Mouse (Mus musculus) neutrophil, adult 5-6 weeks (primary cell): ENCODE results near the gene Trp73. TPM values are rescaled to one million over a fixed set of nuclear protein-coding genes. Genes with fewer than 3 reads are reported as not detected.

Experiments
- ATAC-seq: fragments of 151-379, 151-347 bp; 2 replicates; pipeline ENCODE4 v1.8.0; 2017; ENCODE audit warnings: mild to moderate bottlenecking, moderate TSS enrichment; ENCODE audit not compliant: insufficient number of reproducible peaks, poor library complexity, low FRiP score, severe bottlenecking; ENCODE audit errors: extremely low read depth
- total RNA-seq: library from RNA; stranded (forward); fragments of 200-1000 nt; gene quantifications from 2 replicates; pipeline ENCODE4 v1.2.3, GENCODE M21; 2017

The Trp73 gene
- total RNA-seq, 1 experiment from 2014 or later, result not detected

DNA sequence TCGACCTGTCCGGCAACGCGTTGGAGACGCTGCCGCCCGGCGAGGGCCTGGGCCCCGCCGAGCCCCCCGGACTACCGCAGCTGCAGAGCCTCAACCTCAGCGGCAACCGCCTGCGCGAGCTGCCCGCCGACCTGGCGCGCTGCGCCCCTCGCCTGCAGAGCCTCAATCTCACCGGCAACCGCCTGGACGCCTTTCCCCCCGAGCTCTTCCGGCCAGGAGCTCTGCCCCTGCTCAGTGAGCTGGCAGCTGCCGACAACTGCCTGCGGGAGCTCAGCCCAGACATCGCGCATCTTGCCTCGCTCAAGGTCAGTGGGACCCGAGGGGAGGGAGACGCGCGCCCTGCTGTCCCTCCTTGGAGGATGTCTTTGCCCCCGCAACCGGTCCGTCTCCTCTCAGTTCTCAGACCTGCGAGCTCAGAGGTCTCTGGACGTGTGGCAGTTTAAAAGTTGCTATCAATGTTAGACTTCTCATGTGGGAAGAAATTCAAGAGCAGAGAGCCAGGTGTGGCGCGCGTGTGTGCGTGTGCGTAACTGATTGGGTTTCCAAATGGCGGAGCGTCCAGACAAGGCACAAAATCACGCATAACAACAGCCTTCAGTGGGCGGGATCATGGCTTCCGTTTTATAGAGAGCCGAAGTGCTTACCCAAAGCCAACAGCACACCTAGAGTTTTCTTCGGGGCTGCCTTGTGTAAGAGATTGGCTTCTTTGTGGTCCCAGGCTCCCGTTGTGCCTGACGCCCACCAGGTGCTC is 127.7 kb downstream of the Trp73 start:
- no peak for ATAC-seq

GRCm38 (mm10) chr4:154011646-154012089 is 128.3 kb downstream of the Trp73 start, which contains the start of gene Lrrc47:
TSS of gene Lrrc47 (plus strand) at chr4:154011731.
- ATAC-seq, result peak; percentile 83

GRCm38 (mm10) chr4:154010907-154011645 is 128.9 kb downstream of the Trp73 start:
- ATAC-seq, result 0 out of 2 replicates have a peak, but pooled peaks have one; percentile 9

DNA sequence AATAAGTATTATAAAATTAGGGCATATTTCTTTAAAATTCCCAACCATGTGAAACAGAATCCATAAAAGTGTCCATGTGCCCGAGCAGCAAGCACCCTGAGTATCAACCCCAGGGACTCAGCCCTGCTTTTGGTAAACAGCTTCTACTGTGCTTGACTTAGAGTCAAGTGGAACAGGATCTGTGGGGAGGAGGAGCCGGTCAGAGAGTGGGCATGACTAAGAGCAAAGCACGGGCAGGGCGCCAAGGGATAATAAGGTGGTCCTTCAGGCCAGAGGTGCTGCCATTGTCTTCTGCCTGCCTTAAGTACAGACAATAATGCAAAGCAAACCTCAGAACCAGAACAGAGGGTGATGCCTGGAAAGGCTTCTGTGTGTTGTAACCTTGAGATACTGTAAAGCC is 132.2 kb downstream of the Trp73 start:
- no peak for ATAC-seq

DNA sequence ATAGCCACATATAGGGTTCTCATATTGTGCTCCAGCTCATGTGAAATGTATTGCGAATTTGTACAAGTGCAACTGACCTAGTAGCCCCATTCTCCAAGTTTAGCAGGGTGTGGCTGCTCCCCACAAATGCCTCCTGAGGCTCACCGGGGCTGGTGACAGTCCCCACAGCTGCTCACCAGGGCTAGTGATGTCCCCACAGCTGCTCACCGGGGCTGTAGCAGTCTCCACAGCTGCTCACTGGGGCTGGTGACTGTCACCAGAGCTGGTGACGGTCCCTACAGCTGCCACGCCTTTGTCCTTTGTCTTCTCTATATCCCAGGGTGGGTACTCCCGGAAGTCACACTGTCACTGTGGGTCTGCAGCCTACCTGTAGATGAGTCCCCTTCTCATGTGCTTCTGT is 133.7 kb downstream of the Trp73 start:
- no peak for ATAC-seq

Other genes with a start within 250 kb of the Trp73 start
- 14.3 and 15.6 TPM in 2 replicates for gene A430005L14Rik, start 183.0 kb downstream of the Trp73 start, total RNA-seq
- gene Dffb, start 165.1 kb downstream of the Trp73 start, total RNA-seq, result 11.4 and 16.8 TPM in 2 replicates
- gene Cep104, start 165.0 kb downstream of the Trp73 start, total RNA-seq, result 12.2 and 12.5 TPM in 2 replicates
- 42.6 and 43.4 TPM in 2 replicates for gene Lrrc47, start 128.5 kb downstream of the Trp73 start, total RNA-seq
- 0.23 and 0.37 TPM in 2 replicates for gene Smim1, start 114.0 kb downstream of the Trp73 start, total RNA-seq
- not detected in 2 replicates for gene Ccdc27, start 97.5 kb downstream of the Trp73 start, total RNA-seq
- 8.8 and 27.4 TPM in 2 replicates for gene Wrap73, start 2.2 kb upstream of the Trp73 start, total RNA-seq
- gene Tprgl, start 20.5 kb upstream of the Trp73 start, total RNA-seq, result 161 and 163 TPM in 2 replicates
- gene Megf6, start 30.5 kb upstream of the Trp73 start, total RNA-seq, result not detected in 2 replicates
- gene Arhgef16, start 161.5 kb upstream of the Trp73 start, total RNA-seq, result 1.0 TPM in 1 of 2 replicates, not detected in the other
- gene B230104I21Rik, start 195.9 kb upstream of the Trp73 start, total RNA-seq, result not detected in 2 replicates